Mouse (Mus musculus): ENCODE results near the gene H2al1d.
"Not testable (repeated sequence)": the region's sequence is repeated elsewhere in the genome, so short reads cannot be mapped to it uniquely, and the experiment has no call there.

Gene H2al1d

DNA sequence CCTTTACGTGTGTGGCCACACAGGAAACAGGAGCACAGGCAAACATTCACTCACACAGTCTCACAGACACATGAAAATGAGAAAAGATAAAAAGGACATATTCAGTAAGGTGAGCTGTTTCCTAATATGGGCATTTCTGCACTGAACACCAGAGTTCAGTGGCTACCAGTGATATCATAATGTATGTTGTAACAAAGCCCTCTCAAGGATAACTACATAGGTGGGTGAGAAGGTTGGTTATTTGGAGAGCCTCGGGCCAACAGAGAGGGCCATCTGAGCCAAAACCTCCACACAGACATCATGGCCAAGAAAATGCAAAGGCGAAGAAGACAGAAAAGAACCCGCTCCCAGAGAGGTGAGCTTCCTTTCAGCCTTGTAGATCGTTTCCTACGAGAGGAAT is at the start of gene H2al1d:
TSS of gene H2al1d (plus strand) at position 301 of the 400 bp plus-strand sequence.
- not testable (repeated sequence) for DNase-seq

DNA sequence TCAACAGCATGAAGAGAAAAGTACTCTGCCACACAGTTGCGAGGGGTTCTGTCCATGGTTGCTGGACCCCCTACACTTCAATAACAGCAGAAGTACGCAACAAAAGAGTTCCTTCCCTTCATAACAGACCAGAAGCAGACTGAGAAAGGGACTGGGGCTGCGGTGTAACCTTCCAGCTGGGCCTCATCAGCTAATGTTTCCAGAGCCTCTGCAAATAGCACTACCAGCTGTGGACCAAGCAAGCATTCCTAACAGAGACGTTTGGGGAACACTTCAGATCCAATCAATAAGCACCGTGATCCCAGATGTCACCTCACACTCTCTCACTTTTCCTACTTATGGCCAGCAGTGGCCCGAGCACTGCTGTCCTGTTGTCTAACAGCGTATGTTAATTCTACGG is 43.7 kb upstream of the H2al1d start:
- DNase-seq, result no peak

GRCm38 (mm10) chrX:11267791-11268190 is 40.8 kb upstream of the H2al1d start:
- no peak for DNase-seq

DNA sequence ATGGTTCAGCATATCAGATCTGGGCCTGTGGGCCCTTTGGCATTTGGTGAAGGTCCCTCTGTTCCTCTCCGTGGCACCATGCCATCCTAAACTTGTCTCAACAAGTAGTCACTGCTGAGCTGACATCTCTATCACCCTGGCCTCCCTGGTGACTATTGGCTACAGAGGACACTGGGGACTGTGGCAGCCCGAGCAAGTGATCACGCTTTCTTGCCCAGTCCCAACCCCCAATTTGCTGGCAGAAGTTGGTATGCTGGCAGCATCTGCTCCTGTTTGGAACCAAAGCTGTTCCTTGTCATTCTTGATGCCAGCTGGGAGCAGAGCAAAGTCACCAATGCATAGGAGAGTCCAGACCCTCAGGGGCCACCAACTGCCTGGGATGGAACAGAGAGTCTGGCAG is 39.5 kb upstream of the H2al1d start:
- no peak for DNase-seq

- no peak for DNase-seq
Observed at GRCm38 (mm10) chrX:11273190-11273589, 35.4 kb upstream of the H2al1d start.

GRCm38 (mm10) chrX:11277083-11277482 is 31.5 kb upstream of the H2al1d start:
- DNase-seq, result no peak

GRCm38 (mm10) chrX:11280741-11281140 is 27.9 kb upstream of the H2al1d start:
- DNase-seq, result no peak

- no peak for DNase-seq
Observed at GRCm38 (mm10) chrX:11288306-11288882, 20.2 kb upstream of the H2al1d start.

- DNase-seq, result no peak
Observed at GRCm38 (mm10) chrX:11289244-11289643, 19.4 kb upstream of the H2al1d start.

DNA sequence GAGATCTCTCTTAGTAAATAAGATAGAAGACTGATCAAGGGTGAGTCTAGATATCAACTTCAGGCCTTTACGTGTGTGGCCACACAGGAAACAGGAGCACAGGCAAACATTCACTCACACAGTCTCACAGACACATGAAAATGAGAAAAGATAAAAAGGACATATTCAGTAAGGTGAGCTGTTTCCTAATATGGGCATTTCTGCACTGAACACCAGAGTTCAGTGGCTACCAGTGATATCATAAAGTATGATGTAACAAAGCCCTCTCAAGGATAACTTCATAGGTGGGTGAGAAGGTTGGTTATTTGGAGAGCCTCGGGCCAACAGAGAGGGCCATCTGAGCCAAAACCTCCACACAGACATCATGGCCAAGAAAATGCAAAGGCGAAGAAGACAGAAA is 9.7 kb upstream of the H2al1d start, which contains the start of gene H2al1a:
TSS of gene H2al1a (plus strand) at position 301 of the 400 bp plus-strand sequence.
- DNase-seq, result not testable (repeated sequence)

GRCm38 (mm10) chrX:11302132-11302531 is 6.5 kb upstream of the H2al1d start, which contains the start of gene H2al1b:
Gene H2al1b (plus strand): TSS chrX:11302432.
- not testable (repeated sequence) for DNase-seq

DNA sequence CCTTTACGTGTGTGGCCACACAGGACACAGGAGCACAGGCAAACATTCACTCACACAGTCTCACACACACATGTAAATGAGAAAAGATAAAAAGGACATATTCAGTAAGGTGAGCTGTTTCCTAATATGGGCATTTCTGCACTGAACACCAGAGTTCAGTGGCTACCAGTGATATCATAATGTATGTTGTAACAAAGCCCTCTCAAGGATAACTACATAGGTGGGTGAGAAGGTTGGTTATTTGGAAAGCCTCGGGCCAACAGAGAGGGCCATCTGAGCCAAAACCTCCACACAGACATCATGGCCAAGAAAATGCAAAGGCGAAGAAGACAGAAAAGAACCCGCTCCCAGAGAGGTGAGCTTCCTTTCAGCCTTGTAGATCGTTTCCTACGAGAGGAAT is 3.3 kb upstream of the H2al1d start, which contains the start of gene H2al1c:
TSS of gene H2al1c (plus strand) at position 301 of the 400 bp plus-strand sequence.
- DNase-seq, result not testable (repeated sequence)

DNA sequence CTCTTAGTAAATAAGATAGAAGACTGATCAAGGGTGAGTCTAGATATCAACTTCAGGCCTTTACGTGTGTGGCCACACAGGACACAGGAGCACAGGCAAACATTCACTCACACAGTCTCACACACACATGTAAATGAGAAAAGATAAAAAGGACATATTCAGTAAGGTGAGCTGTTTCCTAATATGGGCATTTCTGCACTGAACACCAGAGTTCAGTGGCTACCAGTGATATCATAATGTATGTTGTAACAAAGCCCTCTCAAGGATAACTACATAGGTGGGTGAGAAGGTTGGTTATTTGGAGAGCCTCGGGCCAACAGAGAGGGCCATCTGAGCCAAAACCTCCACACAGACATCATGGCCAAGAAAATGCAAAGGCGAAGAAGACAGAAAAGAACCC is 3.0 kb downstream of the H2al1d start, which contains the start of gene H2al1e:
TSS of gene H2al1e (plus strand) at position 301 of the 400 bp plus-strand sequence.
- DNase-seq, result not testable (repeated sequence)

- not testable (repeated sequence) for DNase-seq
Observed at GRCm38 (mm10) chrX:11314858-11315257, 6.2 kb downstream of the H2al1d start, which contains the start of gene H2al1f. Gene H2al1f (plus strand): TSS chrX:11315158.

DNA sequence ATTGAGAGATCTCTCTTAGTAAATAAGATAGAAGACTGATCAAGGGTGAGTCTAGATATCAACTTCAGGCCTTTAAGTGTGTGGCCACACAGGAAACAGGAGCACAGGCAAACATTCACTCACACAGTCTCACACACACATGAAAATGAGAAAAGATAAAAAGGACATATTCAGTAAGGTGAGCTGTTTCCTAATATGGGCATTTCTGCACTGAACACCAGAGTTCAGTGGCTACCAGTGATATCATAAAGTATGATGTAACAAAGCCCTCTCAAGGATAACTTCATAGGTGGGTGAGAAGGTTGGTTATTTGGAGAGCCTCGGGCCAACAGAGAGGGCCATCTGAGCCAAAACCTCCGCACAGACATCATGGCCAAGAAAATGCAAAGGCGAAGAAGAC is 9.3 kb downstream of the H2al1d start, which contains the start of gene H2al1g:
TSS of gene H2al1g (plus strand) at position 301 of the 400 bp plus-strand sequence.
- DNase-seq, result not testable (repeated sequence)

- not testable (repeated sequence) for DNase-seq
Observed at GRCm38 (mm10) chrX:11321192-11321591, 12.6 kb downstream of the H2al1d start, which contains the start of gene H2al1h. Gene H2al1h (plus strand): TSS chrX:11321492.

- DNase-seq, result not testable (repeated sequence)
Observed at GRCm38 (mm10) chrX:11324359-11324758, 15.7 kb downstream of the H2al1d start, which contains the start of gene H2al1i. Gene H2al1i (plus strand): TSS chrX:11324659.

DNA sequence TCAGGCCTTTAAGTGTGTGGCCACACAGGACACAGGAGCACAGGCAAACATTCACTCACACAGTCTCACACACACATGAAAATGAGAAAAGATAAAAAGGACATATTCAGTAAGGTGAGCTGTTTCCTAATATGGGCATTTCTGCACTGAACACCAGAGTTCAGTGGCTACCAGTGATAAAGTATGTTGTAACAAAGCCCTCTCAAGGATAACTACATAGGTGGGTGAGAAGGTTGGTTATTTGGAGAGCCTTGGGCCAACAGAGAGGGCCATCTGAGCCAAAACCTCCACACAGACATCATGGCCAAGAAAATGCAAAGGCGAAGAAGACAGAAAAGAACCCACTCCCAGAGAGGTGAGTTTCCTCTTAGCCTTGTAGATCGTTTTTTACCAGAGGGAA is 18.9 kb downstream of the H2al1d start, which contains the start of gene H2al1j:
TSS of gene H2al1j (plus strand) at position 301 of the 400 bp plus-strand sequence.
- not testable (repeated sequence) for DNase-seq

GRCm38 (mm10) chrX:11345762-11346161 is 37.1 kb downstream of the H2al1d start:
- DNase-seq, result no peak

GRCm38 (mm10) chrX:11346756-11347155 is 38.1 kb downstream of the H2al1d start:
- DNase-seq, result no peak
